Mouse (Mus musculus) layer of hippocampus, adult 11-12 months (tissue): ENCODE data around the gene Zfp944.
"Not testable (repeated sequence)": the region's sequence is repeated elsewhere in the genome, so short reads cannot be mapped to it uniquely, and the experiment has no call there.

Experiments
- DNase-seq: peaks from one replicate; pipeline ENCODE4 v3.0.0; 2022; ENCODE audit warnings: low spot score

The Zfp944 gene

DNA sequence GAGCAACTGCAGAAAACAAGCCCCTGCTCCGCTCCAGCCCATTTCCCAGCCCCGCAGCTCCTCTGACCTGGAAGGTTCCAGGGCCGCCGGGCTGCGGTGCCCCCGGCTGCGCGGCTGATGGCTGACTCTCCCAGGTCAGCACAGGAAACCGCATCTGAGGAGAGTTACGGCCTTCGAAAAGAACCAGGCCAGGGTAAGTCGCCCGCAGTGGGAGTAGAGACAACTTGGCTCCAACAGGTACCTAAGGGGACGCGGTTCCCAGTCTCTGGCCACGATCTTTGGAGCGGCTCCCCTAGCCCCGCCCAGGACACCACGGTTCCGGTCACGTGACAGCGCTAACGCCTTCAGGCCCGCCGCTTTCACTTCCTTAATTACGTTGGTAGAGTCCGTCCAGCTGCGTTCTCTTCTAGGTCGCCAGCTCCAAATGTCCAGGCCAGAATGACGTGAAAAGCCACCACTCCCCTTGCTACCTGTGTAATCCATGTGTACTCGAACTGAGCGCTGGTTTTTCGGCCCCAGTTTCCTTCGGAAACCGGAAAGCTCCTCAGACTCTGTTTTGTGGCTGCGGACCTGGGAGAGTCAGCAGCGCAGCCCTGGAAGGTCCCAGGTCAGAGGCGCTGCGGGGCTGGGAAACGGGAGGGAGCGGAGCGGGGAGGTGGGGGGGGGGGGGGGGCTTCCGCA lies at the start of gene Zfp944, which contains the start of gene Zfp758:
TSS of gene Zfp944 (minus strand) at position 300 of the 681 bp plus-strand sequence.
TSS of gene Zfp758 (plus strand) at position 353 of the 681 bp plus-strand sequence.
- peak; percentile 28 for DNase-seq

DNA sequence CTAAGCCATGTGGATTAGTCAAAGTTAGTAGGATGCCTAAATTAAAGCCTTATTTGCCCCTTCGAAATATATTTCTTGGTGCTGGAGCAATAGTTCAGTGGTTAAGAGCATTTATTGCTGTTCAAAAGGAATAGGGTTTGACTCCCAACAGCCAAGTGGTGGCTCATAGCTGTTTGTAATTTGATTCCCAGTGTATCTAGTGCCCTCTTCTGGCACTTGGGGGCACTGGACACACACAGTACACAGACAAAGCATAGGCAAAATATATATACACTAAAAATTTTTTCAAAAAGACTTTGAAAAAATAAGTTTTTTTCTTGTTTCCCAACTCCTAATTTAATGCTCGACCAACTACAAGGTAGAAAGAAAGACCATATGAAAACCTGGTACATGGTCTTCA lies 49.6 kb upstream of the Zfp944 start:
- DNase-seq = peak; percentile 4

GRCm38 (mm10) chr17:22363895-22364294 lies 2.7 kb upstream of the Zfp944 start:
- no peak for DNase-seq

DNA sequence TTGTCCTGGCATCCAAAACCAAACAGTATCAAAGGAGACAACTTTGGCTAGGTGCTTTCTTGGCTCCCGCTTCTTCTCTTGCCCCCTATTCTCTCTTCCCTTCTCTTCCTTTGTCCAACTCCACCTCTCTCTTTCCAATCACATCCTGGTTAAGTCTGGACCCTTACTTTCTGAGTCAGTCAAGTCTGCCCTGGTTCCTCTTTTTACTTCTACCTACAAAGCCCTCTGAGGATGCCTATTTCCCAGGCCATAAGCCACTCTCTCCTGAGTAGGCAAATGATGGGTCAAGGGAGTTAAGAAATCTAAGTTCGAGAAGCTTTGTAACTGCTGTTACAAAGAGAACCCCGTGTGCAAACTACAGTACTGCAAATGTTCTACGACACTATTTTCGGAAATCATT lies 628 bp downstream of the Zfp944 start:
- DNase-seq = no peak

- DNase-seq = peak; percentile 44
These were observed 8.4 kb downstream of the Zfp944 start for GRCm38 (mm10) chr17:22352794-22353193.

GRCm38 (mm10) chr17:22315247-22315646 lies 46.0 kb downstream of the Zfp944 start:
- DNase-seq = not testable (repeated sequence)

DNA sequence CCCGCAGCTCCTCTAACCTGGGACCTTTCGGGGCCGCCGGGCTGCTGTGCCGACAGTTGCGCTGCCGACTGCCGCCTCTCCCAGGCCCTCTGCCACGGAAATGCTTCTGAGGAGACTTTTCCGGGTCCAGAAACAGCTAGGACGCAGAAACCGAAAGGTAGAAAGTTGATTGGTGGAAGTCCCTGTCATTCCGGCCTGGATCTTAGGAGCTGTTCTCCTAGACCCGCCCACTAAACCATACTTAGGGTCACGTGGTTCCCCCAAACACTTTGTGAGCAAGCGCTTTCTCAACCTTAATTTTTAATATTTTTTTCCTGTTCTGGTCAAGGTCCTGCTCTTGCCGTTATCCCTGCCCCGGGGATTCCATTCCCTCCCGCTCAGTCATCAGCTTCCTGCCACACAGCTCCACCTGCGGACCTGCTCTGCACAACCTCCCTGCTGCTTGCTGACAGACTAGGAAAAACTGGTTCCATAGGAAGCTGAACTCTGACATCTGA lies 46.4 kb downstream of the Zfp944 start, which contains the start of gene CT030661.1:
TSS of gene CT030661.1 (minus strand) at position 108 of the 497 bp plus-strand sequence.
- peak; percentile 96 for DNase-seq

- DNase-seq = not testable (repeated sequence)
These were observed 47.0 kb downstream of the Zfp944 start for GRCm38 (mm10) chr17:22314219-22314618.
